ENCODE assay signal across 9 mouse cellular contexts in genomic region chr1:36737300-36737699, GRCm38 (mm10). TPM values are rescaled to one million over a fixed set of nuclear protein-coding genes. Genes with fewer than 3 reads are reported as not detected.
A peak's percentile ranks its signal among the peaks of the same experiment; 100 is the strongest.
DNase-seq lines count a peak whose midpoint lies in the region; ATAC-seq and TF ChIP-seq lines count a peak whose summit lies in the region.
"Had no signal": no experiment of that assay in that cellular context is flagged by ENCODE, and none has a peak within 500 bp of the region (broad histone marks: within the 10 kb centered on the region; RNA-seq: fewer than 3 reads in every experiment).

No protein-coding gene starts in this region.

- H3K9ac ChIP-seq in midbrain, embryonic 13.5 days (replicated peaks), result no peak overlapping the region
- no peak overlapping the region for H3K9ac ChIP-seq in intestine, embryonic 16.5 days (ENCODE audit: low read depth, low read length)
- no peak overlapping the region for H3K9ac ChIP-seq in neural tube, embryonic 11.5 days (ENCODE audit: low read length)
- H3K9ac ChIP-seq: embryonic facial prominence, embryonic 13.5 days had no signal

- TF ChIP-seq POLR2A in testis, adult 2 months (IDR thresholded peaks at IDR 0.05; ENCODE audit: control insufficient read depth, low read depth, low read length), result no peak

- no peak overlapping the region for H3K27ac ChIP-seq in midbrain, embryonic 10.5 days (replicated peaks)
- no peak overlapping the region for H3K27ac ChIP-seq in midbrain, embryonic 13.5 days
- H3K27ac ChIP-seq in intestine, embryonic 16.5 days (ENCODE audit: low read length), result no peak overlapping the region
- no peak overlapping the region for H3K27ac ChIP-seq in neural tube, embryonic 11.5 days (ENCODE audit: low read depth, low read length)
- no peak overlapping the region for H3K27ac ChIP-seq in testis, adult 2 months (ENCODE audit: control insufficient read depth, insufficient read depth, low read depth, low read length)
- H3K27ac ChIP-seq: embryonic facial prominence, embryonic 13.5 days had no signal

- no peak overlapping the region for H3K4me2 ChIP-seq in midbrain, embryonic 13.5 days (replicated peaks)
- H3K4me2 ChIP-seq in intestine, embryonic 16.5 days (ENCODE audit: low read depth, low read length), result no peak overlapping the region
- no peak overlapping the region for H3K4me2 ChIP-seq in neural tube, embryonic 11.5 days (ENCODE audit: low read depth)
- H3K4me2 ChIP-seq: embryonic facial prominence, embryonic 13.5 days had no signal

- H3K4me1 ChIP-seq in midbrain, embryonic 10.5 days, result no peaks in the 10 kb centered on the region
- H3K4me1 ChIP-seq in midbrain, embryonic 13.5 days (replicated peaks), result no peaks in the 10 kb centered on the region
- H3K4me1 ChIP-seq in intestine, embryonic 16.5 days (ENCODE audit: control insufficient read depth, insufficient read depth, low read length), result no peaks in the 10 kb centered on the region
- no peaks in the 10 kb centered on the region for H3K4me1 ChIP-seq in neural tube, embryonic 11.5 days (ENCODE audit: control insufficient read depth, insufficient read depth, low read length)
- H3K4me1 ChIP-seq in testis, adult 2 months (ENCODE audit: control insufficient read depth, insufficient read depth, low read length), result no peaks in the 10 kb centered on the region
- H3K4me1 ChIP-seq: embryonic facial prominence, embryonic 13.5 days had no signal

- no peaks in the 10 kb centered on the region for H3K36me3 ChIP-seq in midbrain, embryonic 10.5 days
- no peaks in the 10 kb centered on the region for H3K36me3 ChIP-seq in midbrain, embryonic 13.5 days
- H3K36me3 ChIP-seq in intestine, embryonic 16.5 days (ENCODE audit: control insufficient read depth, insufficient read depth, low read length), result no peaks in the 10 kb centered on the region
- H3K36me3 ChIP-seq in neural tube, embryonic 11.5 days (ENCODE audit: control insufficient read depth, insufficient read depth, low read length), result no peaks in the 10 kb centered on the region
- no peaks in the 10 kb centered on the region for H3K36me3 ChIP-seq in testis, adult 2 months (ENCODE audit: control insufficient read depth, insufficient read depth, low read length)
- H3K36me3 ChIP-seq: embryonic facial prominence, embryonic 13.5 days had no signal

- TF ChIP-seq CTCF in testis, adult 2 months (IDR thresholded peaks at IDR 0.05; ENCODE audit: control insufficient read depth, insufficient read depth, insufficient replicate concordance, low read depth, low read length), result peak; percentile 40; the same call in 1 of the 2 replicates

- ATAC-seq in midbrain, embryonic 13.5 days, result no peak; the same call in 1 of the 2 replicates
- ATAC-seq in intestine, embryonic 16.5 days, result 0 out of 2 replicates have a peak, but pooled peaks have one; percentile 38
- no peak; the same call in 1 of the 2 replicates for ATAC-seq in neural tube, embryonic 11.5 days (ENCODE audit: insufficient read depth, low FRiP score, low TSS enrichment)

- H3K9me3 ChIP-seq in midbrain, embryonic 10.5 days (replicated peaks), result no peaks in the 10 kb centered on the region
- no peaks in the 10 kb centered on the region for H3K9me3 ChIP-seq in midbrain, embryonic 13.5 days
- H3K9me3 ChIP-seq in intestine, embryonic 16.5 days (ENCODE audit: control insufficient read depth, low read length), result no peaks in the 10 kb centered on the region
- no peaks in the 10 kb centered on the region for H3K9me3 ChIP-seq in neural tube, embryonic 11.5 days (ENCODE audit: control insufficient read depth, low read length)
- H3K9me3 ChIP-seq: embryonic facial prominence, embryonic 13.5 days had no signal

- peak; percentile 73 for DNase-seq in midbrain, embryonic 10.5 days (ENCODE audit: low spot score)
- peak; percentile 61 for DNase-seq in cerebellum, adult 9-11 months
- DNase-seq in frontal cortex, postnatal 36 days (ENCODE audit: low spot score in 2 of 2), result peak; percentile 84 to 92
- DNase-seq in left cerebral cortex, postnatal 4 days, result peak; percentile 88
- DNase-seq in neural tube, embryonic 11.5 days (ENCODE audit: low spot score), result peak; percentile 85

- no peak overlapping the region for H3K4me3 ChIP-seq in midbrain, embryonic 10.5 days
- H3K4me3 ChIP-seq in midbrain, embryonic 13.5 days (replicated peaks), result no peak overlapping the region
- no peak overlapping the region for H3K4me3 ChIP-seq in intestine, embryonic 16.5 days (ENCODE audit: low read length)
- H3K4me3 ChIP-seq in neural tube, embryonic 11.5 days (ENCODE audit: low read depth, low read length), result no peak overlapping the region
- H3K4me3 ChIP-seq in testis, adult 2 months (ENCODE audit: control insufficient read depth, low read depth, low read length), result no peak overlapping the region
- H3K4me3 ChIP-seq: embryonic facial prominence, embryonic 13.5 days had no signal

- intact Hi-C loops in left cerebral cortex, postnatal 4 days (cut with DNase I), result loop anchor here (10.0 kb wide), 1 partner anchor 898 kb away; no protein-coding TSS in a partner anchor

- 0 out of 2 replicates have a peak, but pooled peaks cover 10% of the 10 kb centered on the region for H3K27me3 ChIP-seq in midbrain, embryonic 10.5 days (ENCODE audit: low read depth, poor library complexity, severe bottlenecking)
- H3K27me3 ChIP-seq in midbrain, embryonic 13.5 days, result no peaks in the 10 kb centered on the region
- H3K27me3 ChIP-seq in intestine, embryonic 16.5 days (replicated peaks; ENCODE audit: control insufficient read depth, insufficient read depth, low read length), result no peaks in the 10 kb centered on the region
- H3K27me3 ChIP-seq in neural tube, embryonic 11.5 days (ENCODE audit: control insufficient read depth, insufficient read depth, low read length), result no peaks in the 10 kb centered on the region
- H3K27me3 ChIP-seq in testis, adult 2 months (ENCODE audit: control insufficient read depth, insufficient read depth, low read length), result no peaks in the 10 kb centered on the region

- WGBS in midbrain, embryonic 10.5 days, result 18% methylated on average over 4 of the region's 4 CpGs
- WGBS in midbrain, embryonic 13.5 days, result 14% methylated on average over 4 of the region's 4 CpGs
- WGBS in intestine, embryonic 16.5 days, result 12% methylated on average over 4 of the region's 4 CpGs
- WGBS in neural tube, embryonic 11.5 days, result 10% methylated on average over 4 of the region's 4 CpGs

RNA-seq across cellular contexts. Expression of gene Actr1b, which starts 23.1 kb away (rescaled TPM):
- 142 and 145 TPM in 2 replicates for polyA plus RNA-seq in midbrain, embryonic 10.5 days (2016; fragmentation: Nextera tagmentation; extraction: Ambion mirVana)
- 97.5 and 102 TPM in 2 replicates for polyA plus RNA-seq in midbrain, embryonic 13.5 days (2015; fragmentation: Nextera tagmentation; extraction: Ambion mirVana)
- polyA plus RNA-seq in intestine, embryonic 16.5 days (2015; fragmentation: Nextera tagmentation; extraction: Ambion mirVana), result 94.8 and 98.3 TPM in 2 replicates
- total RNA-seq in left cerebral cortex, postnatal 4 days (2021), result 100 to 1,000 TPM; 130 to 156 TPM
- polyA plus RNA-seq in neural tube, embryonic 11.5 days (2014; fragmentation: Nextera tagmentation; extraction: Ambion mirVana), result 127 and 135 TPM in 2 replicates
- polyA plus RNA-seq in testis, adult 2 months (2012; rRNA removed), result 42.7 and 44.5 TPM in 2 replicates

RNA-seq across cellular contexts. Expression of gene Zap70, which starts 24.3 kb away (rescaled TPM):
- 0.26 and 0.43 TPM in 2 replicates for polyA plus RNA-seq in midbrain, embryonic 10.5 days (2016; fragmentation: Nextera tagmentation; extraction: Ambion mirVana)
- 0.65 and 1.1 TPM in 2 replicates for polyA plus RNA-seq in midbrain, embryonic 13.5 days (2015; fragmentation: Nextera tagmentation; extraction: Ambion mirVana)
- 0.72 and 1.0 TPM in 2 replicates for polyA plus RNA-seq in intestine, embryonic 16.5 days (2015; fragmentation: Nextera tagmentation; extraction: Ambion mirVana)
- total RNA-seq in left cerebral cortex, postnatal 4 days (2021), result 1 to 10 TPM; 2.7 to 4.1 TPM
- polyA plus RNA-seq in neural tube, embryonic 11.5 days (2014; fragmentation: Nextera tagmentation; extraction: Ambion mirVana), result 0.32 and 1.3 TPM in 2 replicates
- polyA plus RNA-seq in testis, adult 2 months (2012; rRNA removed), result 2.6 and 3.5 TPM in 2 replicates

RNA-seq across cellular contexts. Expression of gene 4933424G06Rik, which starts 27.4 kb away (rescaled TPM):
- 0.10 and 0.24 TPM in 2 replicates for polyA plus RNA-seq in midbrain, embryonic 10.5 days (2016; fragmentation: Nextera tagmentation; extraction: Ambion mirVana)
- 0.24 and 0.36 TPM in 2 replicates for polyA plus RNA-seq in midbrain, embryonic 13.5 days (2015; fragmentation: Nextera tagmentation; extraction: Ambion mirVana)
- polyA plus RNA-seq in intestine, embryonic 16.5 days (2015; fragmentation: Nextera tagmentation; extraction: Ambion mirVana), result 0.12 TPM in 1 of 2 replicates, not detected in the other
- total RNA-seq in left cerebral cortex, postnatal 4 days (2021), result 1 to 10 TPM in 1 of 2 experiments, under 1 TPM in 1; 0.72 to 1.3 TPM
- polyA plus RNA-seq in neural tube, embryonic 11.5 days (2014; fragmentation: Nextera tagmentation; extraction: Ambion mirVana), result not detected in 2 replicates
- 36.9 and 53.7 TPM in 2 replicates for polyA plus RNA-seq in testis, adult 2 months (2012; rRNA removed)

RNA-seq across cellular contexts. Expression of gene Cox5b, which starts 46.1 kb away (rescaled TPM):
- polyA plus RNA-seq in midbrain, embryonic 10.5 days (2016; fragmentation: Nextera tagmentation; extraction: Ambion mirVana), result 531 and 539 TPM in 2 replicates
- 576 and 579 TPM in 2 replicates for polyA plus RNA-seq in midbrain, embryonic 13.5 days (2015; fragmentation: Nextera tagmentation; extraction: Ambion mirVana)
- polyA plus RNA-seq in intestine, embryonic 16.5 days (2015; fragmentation: Nextera tagmentation; extraction: Ambion mirVana), result 940 and 946 TPM in 2 replicates
- total RNA-seq in left cerebral cortex, postnatal 4 days (2021), result 100 to 1,000 TPM; 457 to 466 TPM
- 528 and 531 TPM in 2 replicates for polyA plus RNA-seq in neural tube, embryonic 11.5 days (2014; fragmentation: Nextera tagmentation; extraction: Ambion mirVana)
- 313 and 378 TPM in 2 replicates for polyA plus RNA-seq in testis, adult 2 months (2012; rRNA removed)

RNA-seq across cellular contexts. Expression of gene Fam178b, which starts 54.3 kb away (rescaled TPM):
- polyA plus RNA-seq in midbrain, embryonic 10.5 days (2016; fragmentation: Nextera tagmentation; extraction: Ambion mirVana), result 0.33 and 0.50 TPM in 2 replicates
- not detected in 2 replicates for polyA plus RNA-seq in midbrain, embryonic 13.5 days (2015; fragmentation: Nextera tagmentation; extraction: Ambion mirVana)
- polyA plus RNA-seq in intestine, embryonic 16.5 days (2015; fragmentation: Nextera tagmentation; extraction: Ambion mirVana), result 0.54 and 0.73 TPM in 2 replicates
- not detected for total RNA-seq in left cerebral cortex, postnatal 4 days (2021)
- 0.30 TPM in 1 of 2 replicates, not detected in the other for polyA plus RNA-seq in neural tube, embryonic 11.5 days (2014; fragmentation: Nextera tagmentation; extraction: Ambion mirVana)
- 409 and 410 TPM in 2 replicates for polyA plus RNA-seq in testis, adult 2 months (2012; rRNA removed)

Comparison
In these comparisons a context has a peak if more than half of its experiments do, and no peak if none do; other contexts are left out.
1. RNA of gene 4933424G06Rik, which starts 27.4 kb away (polyA plus RNA-seq): 36.9 to 53.7 TPM in testis, adult 2 months; 0.24 to 0.36 TPM in midbrain, embryonic 13.5 days, not detected in neural tube, embryonic 11.5 days, 0.12 TPM in intestine, embryonic 16.5 days and 0.10 to 0.24 TPM in midbrain, embryonic 10.5 days; every median in the first group is over 10 times any median in the second.
2. Peak in every context shown above with its lines, with median percentiles within 50 percentile points of each other: DNase-seq.